Mouse (Mus musculus): Measurements from ENCODE around the gene Grcc10. TPM values are rescaled to one million over a fixed set of nuclear protein-coding genes. Genes with fewer than 3 reads are reported as not detected.

The Grcc10 gene
- polyA plus RNA-seq (2012; rRNA removed): 214 and 229 TPM in 2 replicates

DNA sequence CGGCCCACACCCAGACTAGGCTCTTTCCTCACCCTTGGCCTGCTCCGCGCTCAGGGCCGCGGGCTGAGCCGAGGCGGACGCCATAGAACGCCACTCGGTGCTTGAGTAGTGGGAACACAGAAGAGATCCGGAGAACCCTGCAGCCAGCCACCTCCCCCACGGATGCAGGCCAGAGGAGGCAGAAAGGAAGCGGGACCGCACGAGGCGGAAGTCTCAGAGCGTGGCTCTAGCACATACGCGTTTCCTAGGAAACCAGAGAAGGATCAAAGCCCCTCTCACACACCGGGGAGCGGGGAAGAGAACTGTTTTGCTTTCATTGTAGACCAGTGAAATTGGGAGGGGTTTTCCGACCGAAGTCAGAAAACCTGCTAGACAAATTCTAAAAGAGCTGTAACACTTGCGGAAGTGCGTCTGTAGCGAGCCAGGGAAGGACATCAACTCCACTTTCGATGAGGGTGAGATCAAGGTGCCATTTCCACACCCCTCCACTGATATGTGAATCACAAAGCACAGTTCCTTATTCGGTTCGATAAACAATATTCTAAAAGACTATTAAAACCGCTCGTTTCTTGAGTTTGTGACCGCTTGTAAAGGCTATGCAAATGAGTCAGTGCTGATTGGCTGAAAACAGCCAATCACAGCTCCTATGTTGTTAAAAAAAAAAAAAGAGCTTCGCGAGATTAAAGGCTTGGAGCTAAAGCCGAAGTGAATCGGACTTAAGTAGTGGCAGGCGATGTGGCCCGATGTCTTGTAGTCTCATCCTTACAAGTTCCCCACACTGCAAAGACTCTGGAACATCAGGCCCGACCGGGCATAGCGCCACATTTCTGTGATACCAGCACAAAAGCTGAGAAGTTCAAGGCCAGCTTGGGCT is at the start of gene Grcc10:
Grcc10 (minus strand) TSS at position 487 of the 874 bp plus-strand sequence.
- peak; percentile 81 for DNase-seq (ENCODE audit: low spot score)

DNA sequence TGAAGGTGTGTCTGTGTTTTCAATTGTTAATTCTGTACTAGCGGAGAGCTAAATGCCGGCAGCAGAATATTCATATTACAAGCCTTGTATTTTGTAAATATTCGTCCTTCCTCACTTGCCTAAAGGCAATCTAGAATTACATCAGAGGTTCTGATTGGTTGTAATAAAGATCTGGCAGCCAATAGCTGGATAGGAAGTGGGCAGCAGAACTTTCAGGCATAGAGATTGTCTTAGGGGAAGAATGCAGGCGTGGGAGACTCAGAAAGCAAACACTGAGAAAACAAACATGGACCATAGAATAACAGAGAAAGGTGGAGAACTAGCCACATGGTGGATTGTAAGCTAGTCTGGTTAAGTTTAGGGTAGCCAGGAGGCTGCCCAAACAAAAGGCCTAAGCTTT is 48.9 kb upstream of the Grcc10 start:
- DNase-seq (ENCODE audit: low spot score): no peak

DNA sequence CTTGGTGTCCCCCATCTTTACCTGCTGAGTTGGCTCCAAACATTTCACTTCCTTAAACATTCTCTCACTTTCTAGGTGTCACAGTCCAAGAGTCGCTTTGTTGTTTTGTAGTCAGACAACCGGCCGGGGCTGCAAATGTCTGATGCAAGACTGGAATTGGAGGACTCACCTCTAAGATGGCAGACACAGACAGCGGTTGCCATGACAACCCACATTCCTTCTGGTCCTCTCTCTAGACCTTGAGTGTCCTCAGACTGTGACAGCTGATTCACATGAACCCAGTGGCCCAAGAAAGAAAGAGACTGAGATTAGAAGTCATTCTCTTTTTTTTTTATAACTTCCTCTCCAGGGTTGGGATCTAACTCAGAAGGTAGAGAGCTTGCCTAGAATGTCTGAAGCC is 48.3 kb upstream of the Grcc10 start:
- no peak for DNase-seq (ENCODE audit: low spot score)

DNA sequence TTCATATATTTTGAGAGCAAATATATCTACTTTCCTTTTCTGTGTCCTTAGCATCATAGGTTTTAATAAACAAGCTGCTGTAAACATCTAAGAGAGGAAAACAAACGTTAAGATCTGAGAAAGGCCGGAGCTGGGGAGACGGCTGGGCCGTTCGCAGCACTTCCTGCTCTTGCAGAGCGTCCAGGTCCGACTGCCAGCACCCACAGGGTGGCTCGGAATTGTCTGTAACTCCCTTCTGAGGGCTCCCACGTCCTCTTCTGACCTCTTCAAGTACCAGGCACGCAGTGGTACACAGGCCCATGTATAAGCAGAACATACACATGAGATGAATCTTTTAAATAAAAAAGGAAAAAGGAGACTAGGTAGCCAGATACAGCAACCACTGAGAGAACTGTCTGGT is 46.5 kb upstream of the Grcc10 start:
- no peak for DNase-seq (ENCODE audit: low spot score)

DNA sequence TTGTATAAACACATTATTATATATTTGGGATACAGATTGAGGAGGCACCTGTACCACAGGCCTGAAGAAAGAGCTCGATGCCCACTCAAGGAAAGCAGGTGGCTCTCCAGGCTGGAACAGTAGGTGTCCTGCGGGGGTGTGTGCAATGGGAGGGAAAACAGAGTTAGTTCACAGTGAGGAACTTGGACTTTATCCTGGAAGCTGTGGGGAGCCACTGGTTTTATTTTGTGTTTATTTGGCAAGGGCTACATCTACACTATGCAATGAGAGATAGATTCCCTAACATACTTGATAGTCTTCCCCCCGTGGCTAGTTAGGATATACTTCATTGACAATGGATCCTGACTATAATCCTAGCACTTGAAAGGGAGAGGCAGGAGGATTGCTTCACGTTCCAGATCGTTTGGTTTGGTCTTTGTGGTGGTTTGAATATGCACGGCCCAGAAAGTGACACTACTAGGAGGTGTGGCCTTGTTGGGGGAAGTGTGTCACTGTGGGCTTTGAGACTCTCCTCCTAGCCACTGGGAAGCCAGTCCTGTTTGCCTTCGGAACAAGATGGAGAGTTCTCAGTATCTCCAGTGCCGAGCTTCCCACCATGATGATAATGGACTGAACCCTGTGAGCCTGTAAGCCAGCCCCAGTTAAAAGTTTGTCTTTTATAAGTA is 45.7 kb upstream of the Grcc10 start:
- no peak for DNase-seq (ENCODE audit: low spot score)

DNA sequence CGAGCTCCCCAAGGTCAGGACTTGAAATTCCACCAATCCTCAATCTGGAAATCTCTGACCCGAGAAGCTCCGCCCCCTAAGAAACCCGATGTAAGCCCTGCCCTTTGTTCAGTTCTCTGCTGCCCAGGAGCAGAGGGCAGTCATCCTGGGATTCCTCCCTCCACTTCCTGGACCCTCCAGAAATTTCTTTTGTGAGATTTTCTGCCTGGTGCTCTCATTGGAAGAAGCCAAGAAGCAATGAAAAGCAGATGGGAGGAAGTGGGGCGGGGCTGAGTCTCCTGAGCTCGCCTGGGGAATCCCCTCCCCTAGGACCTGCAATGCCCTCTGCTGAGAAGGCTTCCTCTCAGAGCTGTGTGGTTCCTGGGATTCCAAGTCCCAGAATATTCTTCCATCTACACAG is 41.3 kb upstream of the Grcc10 start:
- DNase-seq (ENCODE audit: low spot score): no peak

DNA sequence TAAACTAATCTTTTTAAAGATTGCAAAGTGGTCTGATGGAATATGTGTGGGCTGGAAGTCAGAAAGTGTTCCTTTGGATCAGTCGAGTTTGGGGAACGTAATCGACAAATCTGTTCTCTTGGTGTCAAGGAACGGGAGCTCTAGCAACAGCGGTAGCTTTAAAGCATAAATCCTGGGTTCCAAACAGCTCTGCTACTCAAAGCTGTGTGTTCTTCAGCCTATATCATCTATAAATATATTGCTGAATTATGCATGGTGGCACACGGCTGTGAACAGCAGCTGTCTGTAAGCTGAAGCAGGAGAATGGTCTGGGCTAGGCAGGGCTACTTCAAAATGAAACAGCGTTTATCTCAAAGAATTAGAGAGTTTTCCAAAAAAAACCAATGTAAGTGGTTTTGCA is 39.7 kb upstream of the Grcc10 start:
- no peak for DNase-seq (ENCODE audit: low spot score)

DNA sequence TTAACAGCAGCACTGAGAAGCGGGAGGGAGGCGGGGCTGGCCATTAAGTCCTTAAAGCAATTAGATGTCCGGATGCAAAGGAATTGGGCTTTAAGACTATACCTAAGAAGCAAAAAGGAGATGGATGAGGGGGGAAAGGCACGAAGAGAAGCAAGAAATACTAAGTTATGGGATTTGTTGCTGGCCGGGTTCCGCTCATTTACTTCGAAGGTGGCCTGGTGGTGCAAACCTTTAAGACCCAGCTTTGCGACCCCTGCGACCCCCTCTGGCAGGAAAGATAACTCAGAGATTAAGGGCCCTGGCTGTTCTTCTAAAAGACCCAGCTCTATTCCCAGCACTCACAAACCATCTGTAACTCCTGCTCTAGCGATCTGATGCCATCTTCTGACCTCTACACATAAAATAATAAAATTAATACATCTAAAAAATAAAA is 38.8 kb upstream of the Grcc10 start:
- no peak for DNase-seq (ENCODE audit: low spot score)

DNA sequence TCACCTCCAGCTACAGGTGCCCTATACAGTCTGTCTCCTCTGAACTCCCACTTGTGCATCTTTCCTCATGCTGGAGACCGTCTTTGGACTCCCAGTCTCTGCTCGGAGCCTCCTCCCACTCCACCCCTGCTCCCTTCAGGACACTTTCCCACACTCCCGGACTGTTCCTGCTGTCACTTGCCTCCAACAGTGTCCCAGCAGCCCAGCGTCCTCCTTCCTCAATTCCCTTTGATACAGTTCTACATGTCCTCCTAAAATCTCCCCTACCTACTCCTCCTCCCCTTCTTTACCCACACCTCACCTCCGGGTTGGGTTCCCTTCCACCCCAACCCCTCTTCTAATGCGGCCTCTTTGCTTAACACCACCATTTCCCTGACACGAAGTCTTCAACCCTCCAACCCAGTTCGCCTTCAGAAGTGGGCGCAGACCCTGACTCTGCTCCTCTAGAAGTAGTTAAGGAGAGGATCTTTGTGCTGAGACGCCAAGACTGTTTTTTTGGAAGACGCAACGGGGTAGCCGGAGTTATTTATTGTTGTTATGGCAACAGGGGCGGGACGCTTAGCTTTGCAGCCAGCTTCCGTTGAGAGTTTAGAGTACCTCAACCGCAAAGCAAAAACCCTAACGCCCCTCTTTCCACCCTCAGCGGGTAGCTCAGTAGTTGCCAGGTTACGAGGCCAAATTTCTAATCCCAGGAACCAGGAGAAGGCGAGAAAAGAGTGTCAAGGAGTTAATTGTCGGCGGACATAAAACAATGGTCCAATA is 38.2 kb upstream of the Grcc10 start, which contains the start of gene Lrrc23:
Lrrc23 (minus strand) TSS at position 506 of the 762 bp plus-strand sequence.
- DNase-seq (ENCODE audit: low spot score): no peak

DNA sequence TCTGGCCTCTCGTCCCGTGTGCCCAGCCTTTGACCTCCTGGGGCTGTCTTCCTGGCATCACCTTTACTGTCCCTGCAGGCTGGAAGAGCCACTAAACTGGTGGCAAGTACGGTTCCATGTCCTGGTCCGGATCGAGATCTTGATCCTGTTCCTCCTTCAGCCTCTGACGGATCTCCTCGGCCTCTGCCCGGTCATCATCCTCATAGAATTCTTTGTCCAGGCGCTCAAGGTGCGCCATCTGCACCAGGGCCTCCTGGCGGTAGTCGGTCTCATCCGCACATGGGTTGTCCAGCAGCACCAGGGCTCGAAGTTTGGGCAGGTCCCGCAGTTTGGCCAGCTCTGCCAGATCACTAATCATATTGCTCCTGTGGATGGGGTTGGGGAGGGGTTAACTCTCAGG is 29.3 kb upstream of the Grcc10 start:
- DNase-seq (ENCODE audit: low spot score): no peak

DNA sequence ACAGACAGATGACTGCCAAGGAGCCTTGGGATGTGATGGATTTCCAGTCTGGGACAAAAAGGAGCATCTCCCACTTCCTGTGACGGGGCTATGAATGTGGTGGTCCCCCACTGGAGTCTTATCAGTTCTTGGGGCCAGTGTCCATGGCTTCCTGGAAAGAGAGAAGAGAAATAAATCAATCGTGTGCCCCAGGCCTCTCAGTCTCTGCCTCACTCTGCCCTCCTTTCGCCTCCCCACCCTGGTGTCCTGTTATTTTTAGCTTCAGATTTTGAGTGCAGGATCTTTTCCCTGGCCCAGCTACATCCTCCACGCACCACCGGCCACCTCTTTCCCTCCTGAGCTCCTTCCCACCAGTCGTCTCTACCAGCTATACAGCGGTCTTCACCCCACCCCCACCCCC is 28.8 kb upstream of the Grcc10 start:
- DNase-seq (ENCODE audit: low spot score): no peak

DNA sequence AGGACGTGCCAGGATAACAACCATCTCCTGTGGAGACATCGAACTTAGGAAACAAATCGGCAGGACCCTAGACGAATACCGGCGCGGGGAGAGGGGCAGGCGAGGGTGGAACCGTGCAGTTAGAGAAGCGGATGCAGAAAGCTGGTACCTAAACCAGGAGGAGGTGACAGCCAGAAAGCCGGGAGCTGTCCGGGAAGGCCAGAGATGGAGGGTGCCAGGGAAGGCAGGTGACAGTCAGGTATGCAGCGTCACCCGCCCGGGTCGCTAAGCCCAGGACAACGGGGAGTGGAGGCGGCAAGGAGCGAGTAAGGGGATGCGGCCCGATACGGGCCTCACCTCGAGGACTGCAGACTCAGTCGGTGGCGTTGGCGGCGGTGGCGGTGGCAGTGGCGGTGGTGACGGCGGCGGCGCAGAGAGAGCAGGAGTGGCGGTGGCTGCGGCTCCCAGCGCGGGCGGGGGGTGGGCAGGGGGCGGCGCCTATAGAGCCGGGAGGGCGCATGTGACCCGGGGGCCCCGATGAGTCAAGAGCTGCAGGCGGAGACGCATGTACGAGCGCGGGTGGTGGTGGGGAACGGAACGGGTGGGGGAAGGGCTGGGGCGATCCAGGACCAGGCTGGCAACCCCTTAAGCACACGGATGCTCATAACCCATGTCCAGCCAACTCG is 28.1 kb upstream of the Grcc10 start, which contains the start of gene Eno2:
Eno2 (minus strand) TSS at position 573 of the 665 bp plus-strand sequence.
- DNase-seq (ENCODE audit: low spot score): no peak

DNA sequence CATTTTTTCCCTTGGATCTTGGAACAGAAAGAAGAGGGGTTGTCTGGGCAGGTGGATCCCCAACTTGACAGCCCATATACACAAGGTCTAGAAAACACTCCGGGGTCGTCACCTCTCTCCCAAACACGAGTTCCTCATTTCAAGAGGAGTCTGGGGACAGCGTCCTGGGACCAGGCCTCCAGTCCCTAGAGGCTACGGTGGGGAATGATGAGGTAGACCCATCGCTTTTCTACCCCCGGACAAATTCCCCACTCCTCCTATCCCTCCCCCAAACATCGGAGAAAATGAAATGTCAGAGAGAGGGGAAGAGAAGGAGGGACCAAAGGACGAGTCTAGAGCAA is 27.5 kb upstream of the Grcc10 start:
- no peak for DNase-seq (ENCODE audit: low spot score)

DNA sequence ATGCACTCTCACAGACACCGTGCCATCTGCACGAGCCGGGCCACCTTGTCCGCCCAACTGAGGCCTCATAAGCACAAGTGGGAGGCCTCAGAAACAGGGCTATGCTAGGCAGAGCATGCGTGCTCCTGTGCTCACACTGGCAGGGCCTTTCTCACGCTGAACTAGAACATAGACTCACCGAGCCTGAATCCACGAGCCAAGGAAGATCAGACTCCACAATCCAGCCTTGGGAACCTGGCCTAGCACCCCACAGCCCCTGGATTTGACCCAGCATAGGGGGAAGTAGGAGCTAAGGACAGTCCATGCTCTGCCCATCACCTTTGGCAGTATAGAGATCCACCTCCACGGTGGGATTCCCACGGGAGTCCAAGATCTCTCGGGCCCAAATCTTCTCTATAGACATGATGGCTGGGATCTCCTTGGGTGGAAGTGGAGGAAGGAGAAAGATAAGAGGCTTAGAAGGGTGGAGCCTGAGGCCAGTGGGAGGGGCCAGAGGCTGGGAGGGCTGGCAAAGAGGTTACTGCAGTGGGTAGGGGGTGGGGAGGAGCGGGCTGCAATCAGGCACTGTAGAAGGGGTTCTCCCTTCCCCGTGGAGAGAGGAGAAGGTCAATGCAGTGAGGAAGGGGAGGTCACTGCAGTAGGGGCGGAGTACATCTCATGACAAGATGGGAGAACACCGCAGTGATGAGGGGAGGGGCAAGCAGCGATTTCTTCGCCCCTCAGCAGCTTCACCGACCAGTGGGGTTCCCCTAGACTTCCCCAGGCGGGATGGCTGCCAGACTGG is 26.9 kb upstream of the Grcc10 start:
- DNase-seq (ENCODE audit: low spot score): no peak

DNA sequence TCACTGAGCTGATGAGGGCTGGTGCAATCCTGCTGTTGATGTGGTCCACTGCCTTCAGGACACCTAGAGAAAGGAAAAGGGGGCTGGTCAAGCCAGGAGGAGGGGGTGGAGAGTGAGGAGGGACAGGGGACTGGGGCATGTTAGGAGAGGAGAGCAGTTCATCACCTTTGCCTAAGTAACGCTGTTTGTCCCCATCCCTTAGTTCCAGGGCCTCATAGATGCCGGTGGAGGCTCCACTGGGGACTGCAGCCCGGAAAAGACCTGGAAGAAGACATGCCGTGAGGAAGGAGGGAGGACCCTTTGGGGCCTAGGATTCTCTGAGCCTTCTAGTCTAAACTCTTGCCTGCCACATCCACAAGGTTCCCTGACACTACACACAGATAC is 26.4 kb upstream of the Grcc10 start:
- no peak for DNase-seq (ENCODE audit: low spot score)

DNA sequence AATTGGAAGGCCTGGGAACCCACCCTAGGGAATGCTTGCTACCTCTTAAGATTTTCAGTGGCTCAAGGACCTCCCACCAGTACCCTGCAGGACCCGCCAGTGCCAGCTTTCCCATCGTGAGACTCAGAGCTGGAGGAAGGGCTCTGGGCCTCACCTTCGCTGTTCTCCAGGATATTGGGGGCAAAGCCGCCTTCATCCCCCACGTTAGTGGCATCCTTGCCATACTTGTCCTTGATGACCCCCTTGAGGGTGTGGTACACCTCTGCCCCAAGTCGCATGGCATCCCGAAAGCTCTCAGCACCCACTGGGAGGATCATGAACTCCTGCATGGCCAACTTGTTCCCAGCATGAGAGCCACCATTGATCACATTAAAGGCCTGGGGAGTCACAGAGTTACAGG is 24.8 kb upstream of the Grcc10 start:
- DNase-seq (ENCODE audit: low spot score): no peak

DNA sequence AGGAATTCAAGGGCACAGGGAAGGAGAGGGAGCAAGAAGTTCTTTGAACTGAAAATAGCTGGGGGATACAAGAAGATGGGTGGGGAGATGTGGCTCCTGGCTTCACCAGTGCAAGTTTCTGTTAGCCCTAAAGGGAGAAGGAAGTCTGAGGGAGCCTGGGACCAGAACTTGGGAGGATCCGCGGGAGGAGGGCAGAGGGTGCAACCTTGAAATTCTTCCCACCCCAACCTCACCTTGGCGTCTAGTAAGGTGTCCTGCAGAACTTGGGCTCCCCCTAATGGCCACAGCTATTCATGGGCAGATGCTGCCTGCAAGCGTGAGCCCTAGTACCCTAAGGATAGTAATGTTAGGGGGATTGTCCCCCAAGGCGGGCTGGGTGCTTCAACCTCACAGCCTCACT is 18.1 kb upstream of the Grcc10 start:
- DNase-seq (ENCODE audit: low spot score): peak; percentile 68

DNA sequence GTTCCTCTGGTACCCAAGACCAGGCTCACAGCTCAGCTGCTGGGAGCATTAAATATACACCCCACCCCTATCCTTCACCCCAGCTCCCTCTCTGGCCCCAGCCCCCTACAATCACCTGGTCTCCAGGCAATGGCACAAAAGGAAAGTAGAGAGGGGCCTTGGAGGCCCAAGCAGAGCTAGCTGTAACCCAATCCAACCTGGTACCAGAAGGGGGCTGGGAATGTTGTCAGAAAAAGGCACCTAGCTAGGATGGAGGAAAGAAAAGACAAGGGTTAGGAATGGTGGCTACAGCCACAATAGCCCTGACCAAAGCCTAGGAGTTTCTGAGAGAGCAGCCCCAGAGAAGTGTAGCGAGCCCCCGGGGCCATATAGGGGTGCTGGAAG is 17.7 kb upstream of the Grcc10 start:
- DNase-seq (ENCODE audit: low spot score): no peak

DNA sequence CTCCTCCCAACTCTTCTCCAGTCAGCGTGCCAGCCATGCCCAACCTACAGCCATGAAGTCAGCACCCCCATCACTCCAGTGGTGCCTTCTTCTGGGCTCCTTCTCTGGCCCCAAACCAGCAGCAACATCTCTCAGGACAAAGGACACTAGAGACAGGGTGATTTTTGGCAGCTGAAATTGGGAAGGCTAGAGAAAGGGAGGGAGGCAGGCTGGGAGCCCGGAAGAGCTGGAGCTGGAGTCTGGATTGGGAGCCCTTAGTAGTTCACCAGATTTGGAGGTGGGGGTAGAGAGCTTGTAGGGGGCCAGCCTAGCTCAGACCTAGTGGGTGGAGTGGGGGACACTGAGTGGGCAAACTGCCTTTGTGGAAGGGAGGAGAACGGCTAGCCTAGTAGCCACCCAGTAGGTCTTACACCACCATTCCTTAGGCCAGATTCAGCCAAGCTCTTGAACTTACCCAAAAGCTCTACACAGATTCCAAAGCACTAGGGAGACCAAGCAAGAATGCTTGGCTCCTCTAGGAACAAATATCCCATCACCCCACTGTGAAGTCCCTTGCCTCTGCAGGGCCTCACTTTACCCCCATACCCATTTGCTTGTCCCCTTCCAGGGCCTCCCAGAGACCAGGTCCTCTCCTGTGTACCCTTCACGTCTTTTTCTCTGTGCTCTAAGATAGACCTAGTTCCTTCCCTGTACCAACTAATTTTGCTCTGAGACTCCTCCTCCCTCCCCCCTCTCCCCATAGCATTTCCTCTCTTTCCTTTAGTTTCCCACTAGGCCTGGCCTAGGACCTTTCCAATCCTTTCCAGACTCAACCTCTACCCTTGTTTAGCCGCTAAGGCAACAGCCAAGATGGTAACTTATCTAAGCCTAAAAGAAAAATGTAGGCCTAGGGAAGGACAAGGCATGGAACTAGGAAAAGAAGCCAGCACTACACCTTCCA is 17.0 kb upstream of the Grcc10 start:
- no peak for DNase-seq (ENCODE audit: low spot score)

DNA sequence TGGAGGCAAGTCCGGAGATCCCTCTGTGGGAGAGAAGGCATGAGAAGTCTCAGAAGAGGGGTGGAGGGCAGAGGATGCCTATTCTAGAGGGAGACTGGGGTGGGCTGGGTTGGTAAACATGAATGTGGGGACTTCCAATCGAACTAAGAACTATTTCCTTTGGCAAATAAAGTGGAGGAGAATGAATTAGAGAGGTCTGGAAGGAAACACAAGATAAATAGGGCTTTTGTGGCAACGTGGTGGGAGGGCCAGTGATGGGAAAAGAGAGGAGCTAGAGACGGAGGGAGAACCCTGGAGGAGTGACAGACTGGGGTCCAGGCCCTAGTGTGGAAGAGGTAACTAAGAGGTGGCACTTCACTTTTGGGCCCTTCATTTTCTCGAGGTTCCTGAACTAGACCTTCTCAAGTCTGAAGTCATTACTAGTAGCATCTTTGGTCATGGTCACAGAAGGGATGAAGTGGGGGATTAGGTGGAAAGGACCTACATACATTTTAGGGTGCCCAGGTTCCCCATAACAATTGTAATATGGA is 16.2 kb upstream of the Grcc10 start:
- DNase-seq (ENCODE audit: low spot score): no peak
